11 mouse cellular contexts compared by ENCODE assay signal in the genomic region with DNA sequence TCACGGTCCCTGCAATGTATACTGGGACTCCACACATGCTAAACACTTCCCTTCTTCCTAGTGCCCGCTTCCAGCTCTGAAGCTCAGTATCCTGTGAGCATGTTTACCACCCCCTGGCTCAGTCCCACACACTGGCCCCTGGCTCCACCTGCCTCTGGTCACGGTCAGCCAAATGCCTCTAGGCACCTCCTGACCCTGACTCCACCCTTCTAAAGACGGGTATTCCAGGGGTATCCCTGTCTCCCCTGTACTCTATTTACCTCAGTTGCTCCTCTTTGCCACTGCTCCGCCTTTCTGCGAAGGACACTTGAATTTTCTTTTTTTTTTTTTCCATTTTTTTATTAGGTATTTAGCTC.
"Had no signal": no experiment of that assay in that cellular context is flagged by ENCODE, and none has a peak within 500 bp of the region (broad histone marks: within the 10 kb centered on the region; RNA-seq: fewer than 3 reads in every experiment).

No protein-coding gene starts in this region.

- H3K4me1 ChIP-seq: intestine, embryonic 15.5 days; midbrain, embryonic 15.5 days had no signal

- H3K4me2 ChIP-seq: intestine, embryonic 15.5 days; limb, embryonic 12.5 days; midbrain, embryonic 11.5 days; midbrain, embryonic 15.5 days had no signal

- H3K9ac ChIP-seq: intestine, embryonic 15.5 days; limb, embryonic 12.5 days; midbrain, embryonic 15.5 days had no signal

- H3K9me3 ChIP-seq: intestine, embryonic 15.5 days; limb, embryonic 12.5 days; midbrain, embryonic 15.5 days had no signal

- H3K27me3 ChIP-seq: intestine, embryonic 15.5 days; limb, embryonic 12.5 days; midbrain, embryonic 15.5 days had no signal

- H3K27ac ChIP-seq: intestine, embryonic 15.5 days; layer of hippocampus, adult 2 months; limb, embryonic 12.5 days; midbrain, embryonic 15.5 days had no signal

- H3K4me3 ChIP-seq: intestine, embryonic 15.5 days; layer of hippocampus, adult 2 months; limb, embryonic 12.5 days; midbrain, embryonic 15.5 days had no signal

- DNase-seq: kidney, adult 18-20 months; kidney, postnatal 10 days; kidney, postnatal 4 days; lung, postnatal 36 days; right cerebral cortex, postnatal 14 days; thymus, postnatal 36 days had no signal

- H3K36me3 ChIP-seq: intestine, embryonic 15.5 days; limb, embryonic 12.5 days; midbrain, embryonic 15.5 days had no signal

- ATAC-seq: intestine, embryonic 15.5 days; midbrain, embryonic 15.5 days had no signal
